Mouse (Mus musculus): ENCODE data around the gene Abcb8. TPM values are rescaled to one million over a fixed set of nuclear protein-coding genes. Genes with fewer than 3 reads are reported as not detected.
A peak's percentile ranks its signal among the peaks of the same experiment; 100 is the strongest.

Gene Abcb8
- polyA plus RNA-seq, 1 experiment from 2014 or later = 48.6 TPM

DNA sequence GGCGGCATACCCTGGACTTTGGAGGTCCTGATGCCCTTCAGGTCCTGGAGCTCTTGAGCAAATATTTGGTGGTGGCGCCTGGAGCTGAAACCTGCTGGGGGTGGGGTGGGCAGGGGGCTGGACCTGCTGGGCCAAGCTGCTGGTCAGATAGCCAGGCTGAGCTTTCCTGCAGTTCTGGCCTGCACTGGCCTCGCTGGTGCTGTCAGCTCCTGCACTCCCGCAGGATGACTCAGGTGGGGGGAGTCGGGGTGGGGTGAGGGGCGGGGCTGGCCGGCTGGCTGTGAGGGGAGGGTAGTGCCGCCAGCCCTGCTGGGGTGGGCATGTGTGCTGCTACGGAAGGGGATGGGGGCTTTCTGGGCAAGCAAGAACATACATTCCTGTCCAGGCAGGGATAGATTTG lies 35.1 kb downstream of the Abcb8 start:
- Histone ChIP-seq H3K27ac (peak overlapping the region; percentile 82), H3K36me3 (ENCODE audit: insufficient read depth, low read length) (peaks cover 42% of the 10 kb centered on the region), H3K4me3 (replicated peaks; ENCODE audit: low read depth, low read length) (0 out of 2 replicates have a peak overlapping the region, but pooled peaks have one; percentile 13), H3K4me2 (ENCODE audit: low read length) (peak overlapping the region; percentile 69), H3K9me3 (replicated peaks; ENCODE audit: low read length) (no peaks in the 10 kb centered on the region), H3K9ac (ENCODE audit: low read depth, low read length) (peak overlapping the region; percentile 19; the same call in 1 of the 2 replicates), H3K27me3 (ENCODE audit: insufficient read depth, low read length) (no peaks in the 10 kb centered on the region), H3K4me1 (replicated peaks; ENCODE audit: insufficient read depth, low read length) (peaks cover 25% of the 10 kb centered on the region)
- no peak for TF ChIP-seq CTCF (IDR thresholded peaks at IDR 0.05; ENCODE audit: low read depth)
- no peak for DNase-seq (ENCODE audit: low spot score)
- ATAC-seq (replicated peaks; ENCODE audit: low FRiP score, low read depth) = no peak
- WGBS = 32% methylated on average over 9 of the region's 9 CpGs

DNA sequence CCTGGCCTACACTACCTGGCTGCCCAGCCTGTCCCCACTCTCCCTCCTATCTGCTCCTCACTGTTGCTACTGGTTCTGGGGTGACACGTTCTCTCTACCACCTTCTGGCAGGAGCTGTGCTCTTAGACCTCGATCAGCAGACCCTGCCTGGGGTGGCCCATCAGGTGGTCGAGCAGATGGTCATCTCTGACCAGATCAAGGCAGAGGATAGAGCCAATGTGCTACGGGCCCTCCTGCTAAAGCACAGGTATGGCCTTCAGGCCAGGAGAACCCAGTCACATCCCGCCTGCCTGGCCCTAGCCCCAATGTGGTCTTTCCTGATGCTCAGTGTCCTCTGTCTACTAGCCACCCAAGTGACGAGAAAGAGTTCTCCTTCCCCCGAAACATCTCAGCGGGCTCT lies 40.5 kb downstream of the Abcb8 start:
- ATAC-seq (replicated peaks; ENCODE audit: low FRiP score, low read depth) = no peak
- Histone ChIP-seq H3K4me1 (replicated peaks; ENCODE audit: insufficient read depth, low read length) (no peaks in the 10 kb centered on the region), H3K4me2 (ENCODE audit: low read length) (no peak overlapping the region), H3K9ac (ENCODE audit: low read depth, low read length) (no peak overlapping the region), H3K9me3 (replicated peaks; ENCODE audit: low read length) (no peaks in the 10 kb centered on the region), H3K36me3 (ENCODE audit: insufficient read depth, low read length) (peaks cover 77% of the 10 kb centered on the region), H3K27ac (no peak overlapping the region), H3K27me3 (ENCODE audit: insufficient read depth, low read length) (no peaks in the 10 kb centered on the region), H3K4me3 (replicated peaks; ENCODE audit: low read depth, low read length) (no peak overlapping the region)
- no peak for DNase-seq (ENCODE audit: low spot score)
- TF ChIP-seq CTCF (IDR thresholded peaks at IDR 0.05; ENCODE audit: low read depth) = no peak
- 92% methylated on average over 8 of the region's 8 CpGs for WGBS

DNA sequence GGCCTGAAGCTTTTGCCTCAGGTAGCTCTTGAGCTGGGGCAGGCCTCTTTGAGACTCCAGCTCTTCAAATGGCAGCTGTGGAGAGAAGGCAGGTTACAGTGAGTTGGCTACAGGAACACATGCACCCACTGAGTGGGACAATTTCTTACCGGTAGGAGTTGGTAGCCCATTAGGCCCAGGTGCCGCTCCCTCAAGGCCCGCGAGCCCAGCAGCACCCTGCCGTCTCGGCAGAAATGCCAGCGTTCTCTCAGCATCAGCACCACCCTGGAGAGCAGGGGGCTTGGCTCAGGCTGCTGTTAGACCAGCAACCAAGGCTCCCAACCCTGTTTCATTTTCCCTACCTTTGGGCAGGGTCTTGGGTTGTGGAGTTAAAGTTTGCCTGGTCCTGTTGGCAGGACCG lies 47.7 kb downstream of the Abcb8 start:
- no peaks in the 10 kb centered on the region for H3K9me3 ChIP-seq (replicated peaks; ENCODE audit: low read length)
- no peak overlapping the region for H3K4me2 ChIP-seq (ENCODE audit: low read length)
- H3K4me1 ChIP-seq (replicated peaks; ENCODE audit: insufficient read depth, low read length) = peaks cover 11% of the 10 kb centered on the region; the same call in 1 of the 2 replicates
- no peak overlapping the region for H3K9ac ChIP-seq (ENCODE audit: low read depth, low read length)
- H3K36me3 ChIP-seq (ENCODE audit: insufficient read depth, low read length) = peaks cover 48% of the 10 kb centered on the region
- TF ChIP-seq CTCF (IDR thresholded peaks at IDR 0.05; ENCODE audit: low read depth) = no peak
- no peak overlapping the region for H3K4me3 ChIP-seq (replicated peaks; ENCODE audit: low read depth, low read length)
- no peak for DNase-seq (ENCODE audit: low spot score)
- H3K27me3 ChIP-seq (ENCODE audit: insufficient read depth, low read length) = no peaks in the 10 kb centered on the region
- no peak overlapping the region for H3K27ac ChIP-seq
- ATAC-seq (replicated peaks; ENCODE audit: low FRiP score, low read depth) = no peak
- 91% methylated on average over 8 of the region's 8 CpGs for WGBS

- peaks cover 45% of the 10 kb centered on the region for H3K36me3 ChIP-seq (ENCODE audit: insufficient read depth, low read length)
- WGBS = 90% methylated on average over 9 of the region's 9 CpGs
- no peak overlapping the region for H3K9ac ChIP-seq (ENCODE audit: low read depth, low read length)
Observed at GRCm38 (mm10) chr5:24442029-24442428, 48.6 kb downstream of the Abcb8 start.

DNA sequence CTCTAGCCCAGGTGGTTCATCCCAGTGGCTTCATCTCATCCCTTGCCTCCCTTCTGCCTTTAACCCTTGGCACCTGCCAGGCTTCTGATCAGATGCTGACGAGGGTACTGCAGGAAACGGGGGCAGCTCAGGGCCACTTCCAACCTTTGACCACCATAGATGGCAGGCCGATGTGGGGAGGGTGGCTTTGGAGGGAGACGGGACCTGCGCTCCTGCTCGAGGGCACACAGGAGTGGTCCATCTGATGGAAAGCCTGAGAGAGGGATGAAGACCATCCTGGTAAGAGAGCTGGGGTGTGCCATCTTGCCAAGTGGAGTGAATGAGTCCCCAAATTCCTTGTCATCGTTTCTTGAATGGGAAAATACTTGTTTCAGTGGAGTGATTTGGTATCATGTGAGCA lies 49.7 kb downstream of the Abcb8 start:
- H3K4me2 ChIP-seq (ENCODE audit: low read length) = no peak overlapping the region
- no peak for ATAC-seq (replicated peaks; ENCODE audit: low FRiP score, low read depth)
- no peak for DNase-seq (ENCODE audit: low spot score)
- TF ChIP-seq CTCF (IDR thresholded peaks at IDR 0.05; ENCODE audit: low read depth) = no peak
- no peaks in the 10 kb centered on the region for H3K27me3 ChIP-seq (ENCODE audit: insufficient read depth, low read length)
- no peak overlapping the region for H3K27ac ChIP-seq
- H3K4me3 ChIP-seq (replicated peaks; ENCODE audit: low read depth, low read length) = no peak overlapping the region
- H3K4me1 ChIP-seq (replicated peaks; ENCODE audit: insufficient read depth, low read length) = peaks cover 15% of the 10 kb centered on the region; the same call in 1 of the 2 replicates
- no peaks in the 10 kb centered on the region for H3K9me3 ChIP-seq (replicated peaks; ENCODE audit: low read length)
- 88% methylated on average over 7 of the region's 7 CpGs for WGBS
- peaks cover 45% of the 10 kb centered on the region for H3K36me3 ChIP-seq (ENCODE audit: insufficient read depth, low read length)
- no peak overlapping the region for H3K9ac ChIP-seq (ENCODE audit: low read depth, low read length)

More at GRCm38 (mm10) chr5:24442029-24442428, 48.6 kb downstream of the Abcb8 start:
- DNase-seq (ENCODE audit: low spot score) = no peak
- no peak for ATAC-seq (replicated peaks; ENCODE audit: low FRiP score, low read depth)
- H3K27me3 ChIP-seq (ENCODE audit: insufficient read depth, low read length) = no peaks in the 10 kb centered on the region
- no peak overlapping the region for H3K27ac ChIP-seq
- H3K9me3 ChIP-seq (replicated peaks; ENCODE audit: low read length) = no peaks in the 10 kb centered on the region
- H3K4me3 ChIP-seq (replicated peaks; ENCODE audit: low read depth, low read length) = no peak overlapping the region
- H3K4me2 ChIP-seq (ENCODE audit: low read length) = no peak overlapping the region
- no peak for TF ChIP-seq CTCF (IDR thresholded peaks at IDR 0.05; ENCODE audit: low read depth)
- peaks cover 11% of the 10 kb centered on the region; the same call in 1 of the 2 replicates for H3K4me1 ChIP-seq (replicated peaks; ENCODE audit: insufficient read depth, low read length)

GRCm38 (mm10) chr5:24443927-24444326 lies 50.5 kb downstream of the Abcb8 start:
- H3K4me2 ChIP-seq (ENCODE audit: low read length) = peak overlapping the region; percentile 90
- 85% methylated on average over 12 of the region's 12 CpGs for WGBS
- H3K9ac ChIP-seq (ENCODE audit: low read depth, low read length) = peak overlapping the region; percentile 97
- no peaks in the 10 kb centered on the region for H3K27me3 ChIP-seq (ENCODE audit: insufficient read depth, low read length)
- no peak for ATAC-seq (replicated peaks; ENCODE audit: low FRiP score, low read depth)
- H3K36me3 ChIP-seq (ENCODE audit: insufficient read depth, low read length) = peaks cover 40% of the 10 kb centered on the region
- peak overlapping the region; percentile 95; the same call in 1 of the 2 replicates for H3K27ac ChIP-seq
- no peak for TF ChIP-seq CTCF (IDR thresholded peaks at IDR 0.05; ENCODE audit: low read depth)
- no peak for DNase-seq (ENCODE audit: low spot score)
- H3K4me3 ChIP-seq (replicated peaks; ENCODE audit: low read depth, low read length) = peak overlapping the region; percentile 93
- H3K9me3 ChIP-seq (replicated peaks; ENCODE audit: low read length) = no peaks in the 10 kb centered on the region
- peaks cover 15% of the 10 kb centered on the region; the same call in 1 of the 2 replicates for H3K4me1 ChIP-seq (replicated peaks; ENCODE audit: insufficient read depth, low read length)
